Mouse (Mus musculus) G1E (cell line): ENCODE results near the gene Gse1.

Experiments
- CTCF ChIP-seq: IDR thresholded peaks from 2 replicates; pipeline ENCODE4 v1.5.1; 2012; ENCODE audit warnings: low read depth, low read length, inconsistent platforms, mixed read lengths
- GATA1 ChIP-seq: IDR thresholded peaks from 2 replicates; pipeline ENCODE4 v1.6.1; 2012; ENCODE audit warnings: borderline replicate concordance, low read length, inconsistent platforms, mixed read lengths

DNA sequence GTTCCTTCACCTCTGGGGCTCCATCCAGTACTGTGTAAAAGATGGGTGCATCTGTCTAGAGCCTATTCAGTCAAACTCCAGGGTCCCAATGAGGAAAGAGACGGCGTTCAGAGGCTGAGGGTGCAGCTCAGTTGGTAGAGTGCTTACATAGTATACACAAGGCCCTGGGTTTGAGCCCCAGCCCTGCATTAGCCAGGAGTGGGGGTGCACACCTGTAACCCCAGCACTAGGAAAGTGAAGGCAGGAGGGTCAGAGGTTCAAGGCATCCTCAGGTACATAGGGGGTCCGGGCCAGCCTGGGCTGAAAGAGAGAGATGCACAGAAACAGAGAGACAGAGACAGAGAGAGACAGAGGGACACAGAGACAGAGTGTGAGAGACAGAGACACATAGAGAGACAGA is 15.0 kb upstream of the Gse1 start:
- no peak for TF ChIP-seq CTCF
- no peak for TF ChIP-seq GATA1
